ENCODE assay signal across 9 mouse cellular contexts in genomic region chr2:165716688-165717087, GRCm38 (mm10).
A peak's percentile ranks its signal among the peaks of the same experiment; 100 is the strongest.
DNase-seq lines count a peak whose midpoint lies in the region; ATAC-seq and TF ChIP-seq lines count a peak whose summit lies in the region.
"Had no signal": no experiment of that assay in that cellular context is flagged by ENCODE, and none has a peak within 500 bp of the region (broad histone marks: within the 10 kb centered on the region; RNA-seq: fewer than 3 reads in every experiment).

No protein-coding gene starts in this region.

- no peak overlapping the region for H3K4me2 ChIP-seq in liver, embryonic 12.5 days
- no peak overlapping the region for H3K4me2 ChIP-seq in stomach, postnatal 0 days (replicated peaks; ENCODE audit: low read depth)
- H3K4me2 ChIP-seq in midbrain, embryonic 15.5 days: no peak overlapping the region

- no peaks in the 10 kb centered on the region for H3K79me2 ChIP-seq in liver, adult 2 months (ENCODE audit: control insufficient read depth, insufficient read depth, low read length)
- no peaks in the 10 kb centered on the region for H3K79me2 ChIP-seq in MEL (ENCODE audit: control insufficient read depth, insufficient read depth, low read length, poor library complexity)

- H3K4me3 ChIP-seq in liver, adult 2 months (ENCODE audit: insufficient read depth, low read depth, low read length): no peak overlapping the region
- H3K4me3 ChIP-seq in liver, embryonic 12.5 days: no peak overlapping the region
- H3K4me3 ChIP-seq in MEL (ENCODE audit: control insufficient read depth in 1 of 2, insufficient read depth in 1 of 2, low read depth in 2 of 2, low read length in 2 of 2): no peak overlapping the region
- H3K4me3 ChIP-seq in stomach, postnatal 0 days (ENCODE audit: low read depth, low read length): no peak overlapping the region
- no peak overlapping the region for H3K4me3 ChIP-seq in midbrain, embryonic 15.5 days

- H3K9ac ChIP-seq in liver, adult 2 months (ENCODE audit: low read depth, low read length): no peak overlapping the region
- H3K9ac ChIP-seq in liver, embryonic 12.5 days: no peak overlapping the region
- H3K9ac ChIP-seq in MEL (ENCODE audit: control insufficient read depth, low read depth, low read length, poor library complexity, severe bottlenecking): no peak overlapping the region
- H3K9ac ChIP-seq in stomach, postnatal 0 days (ENCODE audit: low read length): no peak overlapping the region
- H3K9ac ChIP-seq in midbrain, embryonic 15.5 days: no peak overlapping the region

- TF ChIP-seq RAD21 in MEL (IDR thresholded peaks at IDR 0.05; ENCODE audit: low read depth, low read length): no peak

- WGBS in liver, adult 2 months: 88% methylated on average over 6 of the region's 6 CpGs
- 67% methylated on average over 6 of the region's 6 CpGs for WGBS in liver, embryonic 12.5 days (ENCODE audit: insufficient replicate concordance)
- 81% methylated on average over 6 of the region's 6 CpGs for WGBS in stomach, postnatal 0 days
- WGBS in midbrain, embryonic 15.5 days: 85% methylated on average over 6 of the region's 6 CpGs

- no peak for TF ChIP-seq EP300 in MEL (IDR thresholded peaks at IDR 0.05; ENCODE audit: low read depth in 1 of 2, low read length in 2 of 2)
- no peak for TF ChIP-seq EP300 in stomach, postnatal 0 days (optimal IDR thresholded peaks at IDR 0.05)

- H3K27me3 ChIP-seq in liver, adult 2 months (ENCODE audit: control insufficient read depth, insufficient read depth, low read length): no peaks in the 10 kb centered on the region
- H3K27me3 ChIP-seq in liver, embryonic 12.5 days (replicated peaks): no peaks in the 10 kb centered on the region
- H3K27me3 ChIP-seq in MEL (ENCODE audit: control insufficient read depth in 1 of 2, insufficient read depth in 2 of 2, low read length in 2 of 2): no peaks in the 10 kb centered on the region; a peak in 1 of 4 replicates
- no peaks in the 10 kb centered on the region for H3K27me3 ChIP-seq in stomach, postnatal 0 days (ENCODE audit: control insufficient read depth, insufficient read depth, low read length)
- no peaks in the 10 kb centered on the region for H3K27me3 ChIP-seq in midbrain, embryonic 15.5 days (replicated peaks)

- H3K9me3 ChIP-seq in liver, embryonic 12.5 days (replicated peaks): no peaks in the 10 kb centered on the region
- no peaks in the 10 kb centered on the region for H3K9me3 ChIP-seq in MEL (replicated peaks; ENCODE audit: insufficient read depth, low read length)
- H3K9me3 ChIP-seq in stomach, postnatal 0 days (ENCODE audit: control insufficient read depth, low read length): no peaks in the 10 kb centered on the region
- no peaks in the 10 kb centered on the region for H3K9me3 ChIP-seq in midbrain, embryonic 15.5 days

- no peaks in the 10 kb centered on the region for H3K36me3 ChIP-seq in liver, adult 2 months (ENCODE audit: control insufficient read depth, insufficient read depth, low read length)
- H3K36me3 ChIP-seq in liver, embryonic 12.5 days: no peaks in the 10 kb centered on the region
- H3K36me3 ChIP-seq in MEL (ENCODE audit: control insufficient read depth in 1 of 2, insufficient read depth in 2 of 2, low read length in 2 of 2): no peaks in the 10 kb centered on the region
- H3K36me3 ChIP-seq in stomach, postnatal 0 days (ENCODE audit: control insufficient read depth, insufficient read depth, low read length): no peaks in the 10 kb centered on the region
- H3K36me3 ChIP-seq in midbrain, embryonic 15.5 days (replicated peaks): no peaks in the 10 kb centered on the region

- peak; percentile 49; the same call in 1 of the 2 replicates for TF ChIP-seq CTCF in liver, adult 2 months (IDR thresholded peaks at IDR 0.05; ENCODE audit: low read depth, low read length)
- TF ChIP-seq CTCF in MEL (IDR thresholded peaks at IDR 0.05 in 2 of 3, conservative IDR thresholded peaks at IDR 0.05 in 1 of 3; ENCODE audit: control insufficient read depth in 1 of 3, insufficient read depth in 1 of 3, low read depth in 2 of 3, low read length in 3 of 3, poor library complexity in 1 of 3, severe bottlenecking in 1 of 3): peak in 2 of 3 experiments; percentile 41 to 42; a peak in 5 of 6 replicates
- TF ChIP-seq CTCF in stomach, postnatal 0 days (IDR thresholded peaks at IDR 0.05; ENCODE audit: low read depth): peak; percentile 65

- DNase-seq in cerebellum, postnatal 14 days: peak; percentile 22 to 57
- DNase-seq in cerebellum, adult 8-10 months: no peak
- DNase-seq in liver, adult 2 months (ENCODE audit: extremely low read depth, low read depth, low spot score): no peak
- peak; percentile 4 for DNase-seq in MEL (ENCODE audit: low read depth, low spot score)
- peak; percentile 26 for DNase-seq in stomach, postnatal 0 days (ENCODE audit: low spot score)
- DNase-seq in adrenal gland, adult 8-10 months: no peak
- DNase-seq: cerebellum, adult 11 months had no signal

- no peaks in the 10 kb centered on the region for H3K4me1 ChIP-seq in liver, adult 2 months (ENCODE audit: control insufficient read depth, insufficient read depth, low read length)
- H3K4me1 ChIP-seq in liver, embryonic 12.5 days: no peaks in the 10 kb centered on the region
- H3K4me1 ChIP-seq in MEL (ENCODE audit: control insufficient read depth in 1 of 2, insufficient read depth in 2 of 2, low read length in 2 of 2): no peaks in the 10 kb centered on the region
- no peaks in the 10 kb centered on the region for H3K4me1 ChIP-seq in stomach, postnatal 0 days (replicated peaks; ENCODE audit: control insufficient read depth, insufficient read depth)
- peaks cover 4% of the 10 kb centered on the region; the same call in 1 of the 2 replicates for H3K4me1 ChIP-seq in midbrain, embryonic 15.5 days

- no peak for TF ChIP-seq POLR2A in liver, adult 2 months (IDR thresholded peaks at IDR 0.05; ENCODE audit: extremely low read depth, insufficient read depth, low read length)
- no peak for TF ChIP-seq POLR2A in MEL (IDR thresholded peaks at IDR 0.05; ENCODE audit: control insufficient read depth in 1 of 2, insufficient read depth in 1 of 2, low read depth in 1 of 2, low read length in 2 of 2, poor library complexity in 1 of 2)

- ATAC-seq in liver, embryonic 12.5 days: no peak
- peak; percentile 28; the same call in 1 of the 2 replicates for ATAC-seq in stomach, postnatal 0 days (ENCODE audit: low FRiP score, low TSS enrichment)
- no peak for ATAC-seq in midbrain, embryonic 15.5 days (replicated peaks)

- no peak overlapping the region for H3K27ac ChIP-seq in liver, adult 2 months (replicated peaks; ENCODE audit: insufficient read depth, low read depth, low read length)
- H3K27ac ChIP-seq in liver, embryonic 12.5 days: no peak overlapping the region
- no peak overlapping the region for H3K27ac ChIP-seq in MEL (ENCODE audit: control insufficient read depth, low read depth, low read length)
- H3K27ac ChIP-seq in stomach, postnatal 0 days (replicated peaks): no peak overlapping the region
- H3K27ac ChIP-seq in midbrain, embryonic 15.5 days: no peak overlapping the region

TF ChIP-seq in MEL, 35 proteins besides CTCF, POLR2A, EP300 and RAD21:
- no peak for TF ChIP-seq GABPA (IDR thresholded peaks at IDR 0.05; ENCODE audit: low read depth, low read length)

Comparison
In these comparisons a context has a peak if more than half of its experiments do, and no peak if none do; other contexts are left out.
1. DNase-seq: peak in cerebellum, postnatal 14 days (2 of 2), MEL (single experiment) and stomach, postnatal 0 days (single experiment); none in cerebellum, adult 8-10 months (single experiment), liver, adult 2 months (single experiment) and adrenal gland, adult 8-10 months (single experiment).
2. Peak in every context shown above with its lines, with median percentiles within 50 percentile points of each other: CTCF ChIP-seq.